Comparison of ENCODE assay signal across 13 mouse cellular contexts in genomic region chr1:74207906-74208305, GRCm38 (mm10). TPM values are rescaled to one million over a fixed set of nuclear protein-coding genes. Genes with fewer than 3 reads are reported as not detected.
DNase-seq lines count a peak whose midpoint lies in the region; ATAC-seq and TF ChIP-seq lines count a peak whose summit lies in the region.
"Had no signal": no experiment of that assay in that cellular context is flagged by ENCODE, and none has a peak within 500 bp of the region (broad histone marks: within the 10 kb centered on the region; RNA-seq: fewer than 3 reads in every experiment).

No protein-coding gene starts in this region.

- H3K9ac ChIP-seq in hindbrain, embryonic 12.5 days: no peak overlapping the region
- H3K9ac ChIP-seq in hindbrain, embryonic 14.5 days: no peak overlapping the region
- H3K9ac ChIP-seq in forebrain, embryonic 16.5 days (replicated peaks; ENCODE audit: low read depth, low read length): no peak overlapping the region
- H3K9ac ChIP-seq: limb, embryonic 12.5 days had no signal

- DNase-seq in hindbrain, embryonic 14.5 days (ENCODE audit: low spot score): no peak
- peak; percentile 70 for DNase-seq in brain, embryonic 14.5 days (ENCODE audit: low read depth)
- peak; percentile 38 to 49 for DNase-seq in left cerebral cortex, postnatal 14 days (ENCODE audit: low spot score in 2 of 2)
- no peak for DNase-seq in thymus, postnatal 25 days
- DNase-seq in ovary, postnatal 14 days (ENCODE audit: low spot score): no peak
- no peak for DNase-seq in thymus, postnatal 10 days (ENCODE audit: low spot score in 2 of 2)
- DNase-seq: heart, postnatal 36 days; lung, postnatal 36 days had no signal

- intact Hi-C loops in left cerebral cortex, postnatal 14 days (cut with DNase I): loop anchor here (5.0 to 10.0 kb wide), 3 partner anchors 34 to 157 kb away; partner anchors contain the start of genes Aamp, Catip and Pnkd

- no peaks in the 10 kb centered on the region for H3K27me3 ChIP-seq in hindbrain, embryonic 12.5 days
- no peaks in the 10 kb centered on the region for H3K27me3 ChIP-seq in hindbrain, embryonic 14.5 days (ENCODE audit: control insufficient read depth, insufficient read depth, low read length)
- H3K27me3 ChIP-seq in forebrain, embryonic 16.5 days (replicated peaks; ENCODE audit: control insufficient read depth, insufficient read depth, low read length): no peaks in the 10 kb centered on the region
- H3K27me3 ChIP-seq: limb, embryonic 12.5 days had no signal

- 0 out of 2 replicates have a peak, but pooled peaks cover 4% of the 10 kb centered on the region for H3K4me1 ChIP-seq in hindbrain, embryonic 12.5 days
- H3K4me1 ChIP-seq in hindbrain, embryonic 14.5 days (replicated peaks; ENCODE audit: control insufficient read depth, insufficient read depth, low read length): no peaks in the 10 kb centered on the region
- peaks cover 5% of the 10 kb centered on the region for H3K4me1 ChIP-seq in forebrain, embryonic 16.5 days (replicated peaks; ENCODE audit: control insufficient read depth, insufficient read depth, low read length)
- H3K4me1 ChIP-seq: limb, embryonic 12.5 days had no signal

- TF ChIP-seq POLR2A in brain, embryonic 14.5 days (IDR thresholded peaks at IDR 0.05; ENCODE audit: borderline replicate concordance, extremely low read depth, insufficient read depth, insufficient read length, poor library complexity, severe bottlenecking): no peak

- no peak overlapping the region for H3K4me3 ChIP-seq in hindbrain, embryonic 12.5 days
- H3K4me3 ChIP-seq in hindbrain, embryonic 14.5 days (replicated peaks; ENCODE audit: low read length): no peak overlapping the region
- H3K4me3 ChIP-seq in forebrain, embryonic 16.5 days (replicated peaks; ENCODE audit: low read length): no peak overlapping the region
- H3K4me3 ChIP-seq: limb, embryonic 12.5 days had no signal

- ATAC-seq in hindbrain, embryonic 12.5 days (ENCODE audit: low FRiP score): peak; percentile 46; the same call in 1 of the 2 replicates
- ATAC-seq in hindbrain, embryonic 14.5 days (ENCODE audit: low FRiP score): no peak
- peak; percentile 85 for ATAC-seq in forebrain, embryonic 16.5 days

- no peaks in the 10 kb centered on the region for H3K36me3 ChIP-seq in hindbrain, embryonic 12.5 days
- H3K36me3 ChIP-seq in hindbrain, embryonic 14.5 days (replicated peaks; ENCODE audit: control insufficient read depth, insufficient read depth): no peaks in the 10 kb centered on the region
- H3K36me3 ChIP-seq in forebrain, embryonic 16.5 days (ENCODE audit: control insufficient read depth, insufficient read depth): no peaks in the 10 kb centered on the region
- H3K36me3 ChIP-seq: limb, embryonic 12.5 days had no signal

- H3K9me3 ChIP-seq in hindbrain, embryonic 12.5 days (replicated peaks): no peaks in the 10 kb centered on the region
- no peaks in the 10 kb centered on the region for H3K9me3 ChIP-seq in hindbrain, embryonic 14.5 days (ENCODE audit: control insufficient read depth, low read length)
- no peaks in the 10 kb centered on the region for H3K9me3 ChIP-seq in forebrain, embryonic 16.5 days (ENCODE audit: control insufficient read depth, low read length)
- H3K9me3 ChIP-seq: limb, embryonic 12.5 days had no signal

- TF ChIP-seq CTCF in brain, embryonic 14.5 days (IDR thresholded peaks at IDR 0.05; ENCODE audit: borderline replicate concordance, extremely low read depth, insufficient read depth, insufficient read length): no peak

- no peak overlapping the region for H3K4me2 ChIP-seq in hindbrain, embryonic 12.5 days (replicated peaks)
- no peak overlapping the region for H3K4me2 ChIP-seq in hindbrain, embryonic 14.5 days (replicated peaks)
- no peak overlapping the region for H3K4me2 ChIP-seq in forebrain, embryonic 16.5 days (ENCODE audit: low read length)
- H3K4me2 ChIP-seq: limb, embryonic 12.5 days had no signal

- 60% methylated on average over 9 of the region's 9 CpGs for WGBS in hindbrain, embryonic 12.5 days
- 54% methylated on average over 9 of the region's 9 CpGs for WGBS in hindbrain, embryonic 14.5 days
- 30% methylated on average over 8 of the region's 9 CpGs for WGBS in forebrain, embryonic 16.5 days

- no peak overlapping the region for H3K27ac ChIP-seq in hindbrain, embryonic 12.5 days
- H3K27ac ChIP-seq in hindbrain, embryonic 14.5 days: no peak overlapping the region
- H3K27ac ChIP-seq in forebrain, embryonic 16.5 days (ENCODE audit: low read length): peak overlapping the region; percentile 14; the same call in 1 of the 2 replicates
- H3K27ac ChIP-seq: limb, embryonic 12.5 days had no signal

RNA-seq across cellular contexts. Expression of gene Cxcr1, which starts 13.5 kb away (rescaled TPM):
- not detected in 2 replicates for polyA plus RNA-seq in hindbrain, embryonic 12.5 days (2016; fragmentation: Nextera tagmentation; extraction: Ambion mirVana)
- not detected in 2 replicates for polyA plus RNA-seq in hindbrain, embryonic 14.5 days (2014; fragmentation: Nextera tagmentation; extraction: Ambion mirVana)
- not detected in 2 replicates for polyA plus RNA-seq in brain, embryonic 14.5 days (2012; rRNA removed)
- not detected in 2 replicates for polyA plus RNA-seq in forebrain, embryonic 16.5 days (2015; fragmentation: Nextera tagmentation; extraction: Ambion mirVana)
- total RNA-seq in left cerebral cortex, postnatal 14 days (2021): not detected
- total RNA-seq: gastrocnemius, postnatal 4 days; heart, postnatal 36 days had no signal
- polyA plus RNA-seq: kidney, embryonic 14.5 days; limb, embryonic 12.5 days had no signal

RNA-seq across cellular contexts. Expression of gene Arpc2, which starts 28.0 kb away (rescaled TPM):
- polyA plus RNA-seq in hindbrain, embryonic 12.5 days (2016; fragmentation: Nextera tagmentation; extraction: Ambion mirVana): 370 and 394 TPM in 2 replicates
- 324 and 329 TPM in 2 replicates for polyA plus RNA-seq in hindbrain, embryonic 14.5 days (2014; fragmentation: Nextera tagmentation; extraction: Ambion mirVana)
- 213 and 224 TPM in 2 replicates for polyA plus RNA-seq in brain, embryonic 14.5 days (2012; rRNA removed)
- 413 and 455 TPM in 2 replicates for polyA plus RNA-seq in forebrain, embryonic 16.5 days (2015; fragmentation: Nextera tagmentation; extraction: Ambion mirVana)
- total RNA-seq in left cerebral cortex, postnatal 14 days (2021): 100 to 1,000 TPM; 281 to 300 TPM

RNA-seq across cellular contexts. Expression of gene Cxcr2, which starts 54.1 kb away (rescaled TPM):
- not detected in 2 replicates for polyA plus RNA-seq in hindbrain, embryonic 12.5 days (2016; fragmentation: Nextera tagmentation; extraction: Ambion mirVana)
- 0.11 TPM in 1 of 2 replicates, not detected in the other for polyA plus RNA-seq in hindbrain, embryonic 14.5 days (2014; fragmentation: Nextera tagmentation; extraction: Ambion mirVana)
- 0.06 and 0.08 TPM in 2 replicates for polyA plus RNA-seq in brain, embryonic 14.5 days (2012; rRNA removed)
- polyA plus RNA-seq in forebrain, embryonic 16.5 days (2015; fragmentation: Nextera tagmentation; extraction: Ambion mirVana): 0.06 TPM in 1 of 2 replicates, not detected in the other
- total RNA-seq in left cerebral cortex, postnatal 14 days (2021): under 1 TPM; 0.11 to 0.17 TPM
- polyA plus RNA-seq: kidney, embryonic 14.5 days had no signal

Comparison
In these comparisons a context has a peak if more than half of its experiments do, and no peak if none do; other contexts are left out.
1. DNase-seq: peak in brain, embryonic 14.5 days (single experiment) and left cerebral cortex, postnatal 14 days (2 of 2); none in hindbrain, embryonic 14.5 days (single experiment), thymus, postnatal 25 days (single experiment), ovary, postnatal 14 days (single experiment) and thymus, postnatal 10 days (0 of 2).